Mouse (Mus musculus): Measurements from ENCODE around the gene Psme3.

GRCm38 (mm10) chr11:101272446-101272845, 43.6 kb upstream of the Psme3 start:
- TF ChIP-seq CTCF (IDR thresholded peaks at IDR 0.05; ENCODE audit: borderline replicate concordance, control insufficient read depth, extremely low read depth, insufficient read depth, low read length, poor library complexity) = no peak
- no peak for TF ChIP-seq POLR2A (IDR thresholded peaks at IDR 0.05; ENCODE audit: control insufficient read depth, extremely low read depth, insufficient read depth, low read length, poor library complexity)
